Mouse (Mus musculus): ENCODE data around the gene Plac9b. TPM values are rescaled to one million over a fixed set of nuclear protein-coding genes. Genes with fewer than 3 reads are reported as not detected.
"Not testable (repeated sequence)": the region's sequence is repeated elsewhere in the genome, so short reads cannot be mapped to it uniquely, and the experiment has no call there.

Gene Plac9b
- polyA plus RNA-seq (2014; fragmentation: Nextera tagmentation; extraction: Ambion mirVana): 24.1 and 30.4 TPM in 2 replicates

DNA sequence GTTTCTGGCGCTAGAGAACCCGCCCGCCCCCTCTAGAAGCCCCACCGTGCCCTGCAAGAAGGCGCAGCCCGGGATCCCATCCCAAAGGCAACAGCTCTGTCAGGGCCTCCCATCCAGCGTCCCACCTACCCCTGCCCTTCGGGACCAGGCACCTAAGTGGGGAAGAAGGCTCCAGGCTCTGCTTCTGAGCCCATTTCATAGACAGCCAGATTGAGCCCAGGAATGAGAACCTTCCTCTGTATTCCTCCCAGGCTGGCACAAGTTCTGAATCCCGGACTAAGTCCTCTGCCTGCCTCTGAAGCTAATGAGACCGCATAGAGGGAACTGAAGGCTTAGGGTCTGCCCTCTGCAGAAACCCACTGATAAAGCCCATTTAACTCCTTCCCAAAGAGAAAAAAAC, at the start of gene Plac9b:
Gene Plac9b (minus strand): TSS at position 101 of the 400 bp plus-strand sequence.
- not testable (repeated sequence) for H3K27ac ChIP-seq (ENCODE audit: low read depth); H3K9ac ChIP-seq; H3K4me3 ChIP-seq (ENCODE audit: low read depth, low read length); DNase-seq; H3K4me1 ChIP-seq (ENCODE audit: insufficient read depth); H3K27me3 ChIP-seq (ENCODE audit: insufficient read depth, low read length); H3K4me2 ChIP-seq; H3K36me3 ChIP-seq (ENCODE audit: insufficient read depth); H3K9me3 ChIP-seq (ENCODE audit: low read depth, low read length)
- peak; percentile 31; the same call in 1 of the 2 replicates for ATAC-seq (ENCODE audit: insufficient read depth)
- WGBS: no CpG with 5 or more reads among the region's 10 CpGs

DNA sequence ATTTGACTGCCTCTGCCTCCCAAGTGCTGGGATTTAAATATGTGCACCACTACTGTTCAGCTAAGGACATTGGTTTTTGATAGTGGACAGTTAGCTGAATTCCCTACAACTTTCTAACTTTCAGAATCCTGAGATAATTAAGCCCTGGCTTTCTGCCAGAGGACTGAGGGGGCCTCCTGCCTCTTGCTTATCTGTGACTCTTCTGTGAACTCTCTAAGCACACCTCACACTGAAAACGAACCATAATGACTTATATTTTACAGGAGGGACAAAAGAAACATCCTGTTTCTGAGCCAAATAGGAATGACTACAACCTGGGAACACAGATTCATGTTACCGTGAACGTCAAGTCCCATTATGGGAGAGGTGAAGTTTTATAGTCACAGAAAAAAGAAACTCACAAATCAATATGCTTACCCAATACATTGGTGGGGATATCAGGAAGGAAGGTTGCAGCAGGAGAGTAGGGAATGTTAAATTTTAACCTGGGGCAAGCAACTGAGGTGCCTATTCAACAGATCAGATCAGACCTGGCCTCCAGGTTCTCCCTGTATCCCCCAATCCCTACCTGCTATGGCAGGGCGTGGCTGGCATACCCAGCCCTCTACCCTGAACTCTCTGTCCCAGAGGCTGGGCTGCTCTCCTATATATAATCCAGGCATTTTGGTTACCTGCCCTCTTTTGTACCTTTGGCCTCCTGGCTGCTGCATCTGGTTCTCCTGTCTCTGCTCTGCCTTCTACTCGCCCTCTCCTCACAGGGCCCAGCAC, 34.1 kb upstream of the Plac9b start:
- DNase-seq; H3K36me3 ChIP-seq (ENCODE audit: insufficient read depth); ATAC-seq (ENCODE audit: insufficient read depth); H3K4me1 ChIP-seq (ENCODE audit: insufficient read depth); H3K27ac ChIP-seq (ENCODE audit: low read depth); H3K4me2 ChIP-seq; H3K9ac ChIP-seq; H3K9me3 ChIP-seq (ENCODE audit: low read depth, low read length); H3K27me3 ChIP-seq (ENCODE audit: insufficient read depth, low read length); H3K4me3 ChIP-seq (ENCODE audit: low read depth, low read length): not testable (repeated sequence)
- WGBS: no CpG with 5 or more reads among the region's 5 CpGs

DNA sequence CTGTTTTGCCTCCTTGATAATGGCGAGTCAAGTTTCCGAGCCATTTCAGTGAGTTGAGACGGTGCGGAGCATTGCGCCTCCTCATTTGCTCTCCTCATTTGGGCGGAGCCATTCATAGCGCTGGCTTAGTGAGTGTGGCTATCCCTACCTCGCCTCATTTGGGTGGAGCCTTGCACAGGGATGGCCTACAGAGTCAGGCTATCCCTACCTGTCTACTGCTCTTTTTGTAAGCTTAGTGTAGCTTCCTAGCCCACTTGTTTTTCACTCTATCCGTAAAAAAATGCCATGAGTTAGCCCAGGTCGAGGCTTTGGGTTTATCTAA, 24.6 kb upstream of the Plac9b start, which contains the start of gene Tmem254b:
Gene Tmem254b (minus strand): TSS at position 116 of the 322 bp plus-strand sequence.
- ATAC-seq (ENCODE audit: insufficient read depth): peak; percentile 90
- no CpG with 5 or more reads among the region's 10 CpGs for WGBS
- H3K27me3 ChIP-seq (ENCODE audit: insufficient read depth, low read length): not testable (repeated sequence)

DNA sequence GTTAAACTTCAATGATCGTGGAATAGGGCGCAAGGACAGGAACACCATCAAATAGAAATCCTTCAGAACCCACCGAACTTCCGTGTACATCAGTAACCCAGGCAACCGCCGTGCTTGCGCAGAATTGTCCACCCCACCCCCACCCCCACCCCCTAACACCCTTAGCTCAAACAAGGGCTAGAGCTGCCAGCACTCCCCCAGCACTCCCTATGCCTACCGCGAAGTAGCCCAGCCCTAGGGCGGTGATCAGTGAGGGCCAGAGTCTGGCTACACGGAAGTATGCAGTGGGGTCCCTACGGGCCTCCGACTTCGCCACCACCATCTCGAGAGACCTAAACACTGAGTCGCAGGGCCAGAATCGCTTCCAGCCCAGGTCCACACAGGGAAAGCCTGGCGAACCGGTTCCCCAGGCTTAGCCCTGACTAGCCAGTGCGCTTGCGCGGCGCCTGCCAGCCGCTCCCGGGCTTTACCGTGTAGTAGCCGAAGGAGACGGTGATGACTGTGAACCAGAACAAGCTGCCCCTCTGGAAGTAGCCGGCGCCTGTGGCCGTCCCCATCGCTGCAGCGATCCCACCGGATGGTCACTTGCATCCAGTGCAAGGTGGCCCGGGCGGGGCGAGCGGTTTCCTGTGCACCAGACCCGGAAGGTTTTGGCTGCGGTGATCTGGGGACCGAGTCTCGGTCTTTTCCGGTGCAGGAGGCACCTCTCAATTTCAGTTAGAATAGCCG, 24.1 kb upstream of the Plac9b start:
- H3K27me3 ChIP-seq (ENCODE audit: insufficient read depth, low read length); H3K4me1 ChIP-seq (ENCODE audit: insufficient read depth); H3K4me3 ChIP-seq (ENCODE audit: low read depth, low read length); H3K9me3 ChIP-seq (ENCODE audit: low read depth, low read length); H3K9ac ChIP-seq; DNase-seq; H3K4me2 ChIP-seq; H3K27ac ChIP-seq (ENCODE audit: low read depth); H3K36me3 ChIP-seq (ENCODE audit: insufficient read depth): not testable (repeated sequence)
- ATAC-seq (ENCODE audit: insufficient read depth): peak; percentile 93
- no CpG with 5 or more reads among the region's 44 CpGs for WGBS

More for the DNA sequence above, 24.6 kb upstream of the Plac9b start, which contains the start of gene Tmem254b:
- not testable (repeated sequence) for H3K4me1 ChIP-seq (ENCODE audit: insufficient read depth); DNase-seq; H3K4me3 ChIP-seq (ENCODE audit: low read depth, low read length); H3K27ac ChIP-seq (ENCODE audit: low read depth); H3K36me3 ChIP-seq (ENCODE audit: insufficient read depth); H3K9me3 ChIP-seq (ENCODE audit: low read depth, low read length); H3K4me2 ChIP-seq; H3K9ac ChIP-seq

DNA sequence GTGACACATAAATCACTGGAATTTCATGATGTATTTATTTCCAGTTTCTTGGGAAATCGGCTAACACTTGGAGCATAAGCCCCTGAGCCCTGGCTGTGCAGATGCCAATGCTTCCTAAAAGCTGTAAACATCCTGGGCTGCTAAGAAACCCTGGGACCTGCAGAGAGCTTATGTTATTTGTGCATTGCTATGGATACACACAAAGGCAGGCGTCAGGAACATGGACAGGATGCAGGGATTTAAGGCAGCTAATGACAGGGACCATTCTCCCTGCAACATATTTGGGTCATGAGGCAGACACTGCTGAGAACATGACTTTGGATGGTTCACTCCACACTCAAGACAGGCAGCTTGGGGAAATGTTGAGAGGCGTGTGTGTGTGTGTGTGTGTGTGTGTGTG, 15.6 kb upstream of the Plac9b start:
- H3K27ac ChIP-seq (ENCODE audit: low read depth); H3K4me3 ChIP-seq (ENCODE audit: low read depth, low read length); H3K9me3 ChIP-seq (ENCODE audit: low read depth, low read length); H3K36me3 ChIP-seq (ENCODE audit: insufficient read depth); H3K4me2 ChIP-seq; H3K4me1 ChIP-seq (ENCODE audit: insufficient read depth); H3K9ac ChIP-seq; H3K27me3 ChIP-seq (ENCODE audit: insufficient read depth, low read length); DNase-seq: not testable (repeated sequence)
- peak; percentile 80 for ATAC-seq (ENCODE audit: insufficient read depth)
- WGBS: no CpG with 5 or more reads among the region's 3 CpGs

DNA sequence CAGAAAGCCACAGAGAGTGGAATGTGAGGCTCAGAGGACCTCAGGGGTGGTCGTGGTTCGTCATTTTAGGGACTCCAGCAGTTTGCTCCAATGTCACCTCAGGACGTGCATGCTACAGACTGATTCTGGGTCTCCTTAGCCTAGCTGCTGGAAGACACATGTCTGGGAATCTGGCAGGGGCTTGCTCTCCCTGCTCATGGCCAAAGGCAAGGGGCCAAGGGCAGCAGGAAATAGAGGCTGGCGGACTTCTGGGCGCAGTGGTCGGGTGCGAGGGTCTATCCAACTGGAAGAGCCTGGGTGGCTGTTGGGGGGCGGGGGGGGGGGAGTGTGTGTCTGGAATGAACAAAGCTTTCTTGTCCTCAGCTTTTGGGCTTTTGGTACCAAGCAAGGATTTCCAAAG, 6.1 kb upstream of the Plac9b start:
- H3K27ac ChIP-seq (ENCODE audit: low read depth); H3K4me3 ChIP-seq (ENCODE audit: low read depth, low read length); H3K36me3 ChIP-seq (ENCODE audit: insufficient read depth); H3K9ac ChIP-seq; ATAC-seq (ENCODE audit: insufficient read depth); H3K9me3 ChIP-seq (ENCODE audit: low read depth, low read length); DNase-seq; H3K27me3 ChIP-seq (ENCODE audit: insufficient read depth, low read length); H3K4me2 ChIP-seq; H3K4me1 ChIP-seq (ENCODE audit: insufficient read depth): not testable (repeated sequence)
- no CpG with 5 or more reads among the region's 8 CpGs for WGBS

DNA sequence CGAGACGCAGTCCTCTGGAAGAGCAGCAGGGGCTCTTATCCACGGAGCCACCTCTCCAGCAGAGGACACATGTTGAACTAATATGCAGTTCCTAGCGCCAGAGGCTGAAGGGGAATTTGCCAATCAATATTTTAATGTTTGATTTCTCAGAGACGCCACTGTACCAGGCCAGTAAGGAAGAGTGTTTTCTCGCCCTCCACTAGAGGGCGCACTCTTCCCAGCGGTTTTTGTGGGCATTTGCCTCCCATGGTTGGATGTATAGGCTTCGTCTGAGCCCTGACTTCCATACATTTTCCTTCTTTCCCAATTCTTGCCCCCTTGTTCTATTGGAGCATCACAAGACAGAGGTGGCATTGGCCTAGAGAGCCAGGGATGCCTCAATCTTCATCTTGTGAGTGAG, 4.4 kb upstream of the Plac9b start:
- H3K27me3 ChIP-seq (ENCODE audit: insufficient read depth, low read length); H3K36me3 ChIP-seq (ENCODE audit: insufficient read depth); H3K4me3 ChIP-seq (ENCODE audit: low read depth, low read length); H3K4me2 ChIP-seq; H3K27ac ChIP-seq (ENCODE audit: low read depth); DNase-seq; ATAC-seq (ENCODE audit: insufficient read depth); H3K9me3 ChIP-seq (ENCODE audit: low read depth, low read length); H3K9ac ChIP-seq; H3K4me1 ChIP-seq (ENCODE audit: insufficient read depth): not testable (repeated sequence)
- WGBS: no CpG with 5 or more reads among the region's 9 CpGs

DNA sequence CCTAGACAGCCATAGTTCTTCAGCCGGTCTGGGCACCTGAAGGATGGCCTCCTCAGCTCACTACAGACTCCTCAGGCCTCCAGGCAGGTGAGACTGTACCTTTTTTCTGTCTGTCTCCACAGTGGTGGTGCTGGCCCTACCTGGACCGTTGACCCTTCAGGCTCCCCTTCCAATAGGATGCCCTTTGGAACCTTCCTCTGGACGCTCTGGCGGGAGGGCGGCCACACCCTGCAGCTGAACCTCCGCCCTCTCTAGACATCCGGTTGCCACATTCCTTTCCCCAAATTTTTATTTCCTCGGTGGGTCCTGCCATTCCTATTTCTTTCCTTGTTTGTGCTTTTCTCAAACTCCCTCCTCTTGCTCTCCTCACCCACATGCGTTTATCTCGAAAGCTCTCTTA, 620 bp downstream of the Plac9b start:
- not testable (repeated sequence) for H3K9ac ChIP-seq; H3K4me1 ChIP-seq (ENCODE audit: insufficient read depth); ATAC-seq (ENCODE audit: insufficient read depth); DNase-seq; H3K9me3 ChIP-seq (ENCODE audit: low read depth, low read length); H3K36me3 ChIP-seq (ENCODE audit: insufficient read depth); H3K4me2 ChIP-seq; H3K27me3 ChIP-seq (ENCODE audit: insufficient read depth, low read length); H3K4me3 ChIP-seq (ENCODE audit: low read depth, low read length); H3K27ac ChIP-seq (ENCODE audit: low read depth)
- WGBS: no CpG with 5 or more reads among the region's 10 CpGs

DNA sequence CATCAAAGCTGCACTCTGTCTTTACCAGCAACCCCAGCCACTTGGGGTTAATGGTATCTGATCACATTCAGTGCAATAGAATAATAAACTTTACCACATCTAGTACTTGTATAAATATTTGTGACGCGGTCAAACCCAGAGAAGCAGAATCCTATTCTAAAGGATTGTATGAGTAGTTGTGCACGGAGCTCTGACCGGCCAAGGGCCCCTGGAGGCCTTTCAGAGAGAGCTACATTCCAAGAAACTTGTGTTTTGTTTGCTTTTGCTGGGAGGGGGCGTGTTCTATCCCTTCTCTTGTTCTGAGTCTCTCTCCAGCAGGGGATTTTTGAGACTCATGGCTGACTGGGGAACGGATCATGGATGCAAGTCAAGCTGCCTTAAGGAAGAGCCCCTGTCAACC, 7.3 kb downstream of the Plac9b start:
- not testable (repeated sequence) for H3K9me3 ChIP-seq (ENCODE audit: low read depth, low read length); H3K36me3 ChIP-seq (ENCODE audit: insufficient read depth); H3K4me3 ChIP-seq (ENCODE audit: low read depth, low read length); DNase-seq; H3K27ac ChIP-seq (ENCODE audit: low read depth); H3K9ac ChIP-seq; H3K27me3 ChIP-seq (ENCODE audit: insufficient read depth, low read length); H3K4me1 ChIP-seq (ENCODE audit: insufficient read depth); H3K4me2 ChIP-seq
- ATAC-seq (ENCODE audit: insufficient read depth): peak; percentile 52; the same call in 1 of the 2 replicates
- WGBS: no CpG with 5 or more reads among the region's 6 CpGs

DNA sequence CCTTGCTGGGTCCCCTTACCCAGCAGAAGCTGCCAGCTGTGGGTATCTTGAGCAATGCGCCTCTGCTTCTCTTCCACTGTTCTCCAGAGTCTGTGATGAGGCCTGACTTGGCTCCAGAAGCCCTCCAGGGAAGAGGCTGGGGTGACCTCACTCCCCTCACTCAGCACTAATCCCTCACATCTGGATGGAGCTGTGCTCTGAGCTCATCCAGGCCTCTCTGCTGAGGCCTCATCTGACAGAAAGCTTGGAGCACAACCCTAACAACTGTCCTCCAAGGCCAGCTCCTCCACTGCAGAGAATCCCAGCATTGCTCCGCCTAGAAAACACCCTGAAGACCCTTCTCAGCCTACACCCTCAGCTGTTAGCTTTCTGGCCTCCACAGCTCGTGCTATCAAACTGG, 8.3 kb downstream of the Plac9b start:
- not testable (repeated sequence) for H3K9ac ChIP-seq; DNase-seq; H3K4me1 ChIP-seq (ENCODE audit: insufficient read depth); H3K27me3 ChIP-seq (ENCODE audit: insufficient read depth, low read length); H3K4me3 ChIP-seq (ENCODE audit: low read depth, low read length); H3K9me3 ChIP-seq (ENCODE audit: low read depth, low read length); H3K36me3 ChIP-seq (ENCODE audit: insufficient read depth); H3K27ac ChIP-seq (ENCODE audit: low read depth); H3K4me2 ChIP-seq
- WGBS: no CpG with 5 or more reads among the region's 3 CpGs
- ATAC-seq (ENCODE audit: insufficient read depth): peak; percentile 70
